Mouse (Mus musculus): ENCODE results near the gene Mcrip2.

Gene Mcrip2

DNA sequence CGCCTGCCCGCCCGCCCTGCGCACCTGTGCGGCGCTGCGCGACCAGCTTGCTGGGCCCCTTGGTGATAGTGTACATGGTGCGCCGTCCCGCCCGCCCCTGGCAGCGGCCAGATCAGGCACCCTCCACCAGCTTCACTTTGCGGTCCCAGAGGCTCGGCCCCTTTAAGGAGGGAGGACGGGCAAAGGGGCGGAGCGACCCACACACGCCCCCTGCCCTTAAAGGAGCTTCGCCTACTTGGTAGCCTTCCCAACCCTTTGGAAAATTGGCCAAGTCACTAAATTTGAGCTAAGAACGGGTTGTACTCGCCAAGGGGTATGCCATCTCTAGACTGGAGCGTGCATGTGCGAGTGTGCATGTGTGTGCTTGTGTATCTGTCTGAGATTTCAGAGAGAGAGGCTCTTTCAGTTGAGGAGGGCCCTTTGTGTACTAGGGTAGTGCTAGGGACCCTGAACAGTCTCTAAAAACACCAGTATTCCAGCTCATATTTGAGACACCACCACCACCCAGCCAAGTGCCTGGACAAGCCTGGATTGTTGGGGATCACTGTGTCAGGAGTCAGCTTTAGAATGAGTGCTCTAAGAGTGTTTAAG lies at the start of gene Mcrip2:
Mcrip2 (minus strand) TSS at position 164 of the 591 bp plus-strand sequence.
- DNase-seq (ENCODE audit: low spot score), result peak; percentile 85

DNA sequence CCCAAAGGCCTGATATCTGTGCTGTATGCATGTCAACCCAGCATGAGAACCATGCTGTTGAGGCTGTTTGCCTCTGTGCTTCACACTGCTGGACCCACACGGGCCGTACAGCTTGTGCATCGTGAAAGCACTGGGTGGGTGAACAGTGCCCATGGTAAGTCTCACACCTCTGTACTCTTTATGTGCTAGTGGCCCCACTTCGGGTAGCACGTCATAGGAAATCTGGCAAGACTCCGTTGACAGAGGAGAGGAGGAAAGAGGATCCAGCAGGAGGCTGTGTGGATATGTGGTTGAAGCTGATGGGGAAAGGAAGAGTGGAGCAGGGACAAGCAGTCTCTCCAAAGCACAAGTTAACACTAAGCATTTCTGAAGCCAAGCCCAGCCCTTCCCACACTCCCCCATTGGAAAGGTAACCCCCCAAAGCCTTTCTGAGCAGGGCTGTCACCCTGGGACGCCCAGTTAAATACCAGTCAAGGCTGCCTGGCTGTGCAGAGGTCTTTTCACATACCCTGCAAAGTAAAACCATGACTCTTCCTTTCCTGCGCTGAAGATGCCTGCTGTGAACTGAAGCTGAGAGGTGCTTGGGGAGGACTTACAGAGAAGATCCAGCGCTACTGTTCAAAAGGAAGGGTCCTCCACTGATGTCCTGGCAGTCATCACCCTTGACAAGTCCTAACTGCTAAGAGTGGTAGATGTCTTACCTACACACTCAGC lies 49.6 kb upstream of the Mcrip2 start:
- DNase-seq (ENCODE audit: low spot score), result no peak

DNA sequence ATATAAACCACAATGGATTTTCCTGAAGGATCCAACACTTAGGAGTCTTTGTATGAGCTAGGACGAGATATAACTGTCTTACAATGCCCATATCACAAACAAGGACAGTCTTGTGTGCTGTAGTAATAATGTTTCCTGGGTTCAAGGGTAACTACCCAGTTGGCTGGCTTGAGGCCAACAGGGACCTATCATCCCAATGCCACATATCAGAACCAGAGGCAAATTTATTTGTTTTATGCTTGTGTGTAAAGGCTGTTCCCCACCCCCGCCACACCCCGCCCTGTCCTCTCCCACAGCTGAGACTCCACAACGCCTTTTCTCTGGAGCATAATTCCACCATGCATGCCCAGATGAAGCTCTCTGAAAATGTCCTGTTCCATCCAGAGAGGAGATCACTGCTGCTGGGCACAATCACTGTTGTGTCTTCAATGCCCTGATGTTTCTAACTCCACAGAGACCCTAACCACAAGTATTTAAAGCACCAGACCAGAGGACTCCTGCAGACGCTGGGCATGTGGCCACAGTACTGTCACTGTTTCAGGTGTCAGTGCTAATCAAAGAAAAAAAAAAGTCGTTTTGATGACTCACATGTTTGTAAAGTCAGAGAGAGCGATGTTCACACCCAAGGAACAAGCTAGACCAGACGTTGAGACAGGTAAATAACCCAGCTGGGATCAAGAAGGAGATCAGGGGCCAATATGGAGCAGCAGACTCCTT lies 48.5 kb upstream of the Mcrip2 start:
- DNase-seq (ENCODE audit: low spot score), result no peak

GRCm38 (mm10) chr17:25914295-25914694 lies 45.7 kb upstream of the Mcrip2 start:
- no peak for DNase-seq (ENCODE audit: low spot score)

GRCm38 (mm10) chr17:25913877-25914275 lies 45.3 kb upstream of the Mcrip2 start:
- DNase-seq (ENCODE audit: low spot score), result no peak

- DNase-seq (ENCODE audit: low spot score), result peak; percentile 12
These were observed 44.8 kb upstream of the Mcrip2 start for GRCm38 (mm10) chr17:25913186-25913876.

DNA sequence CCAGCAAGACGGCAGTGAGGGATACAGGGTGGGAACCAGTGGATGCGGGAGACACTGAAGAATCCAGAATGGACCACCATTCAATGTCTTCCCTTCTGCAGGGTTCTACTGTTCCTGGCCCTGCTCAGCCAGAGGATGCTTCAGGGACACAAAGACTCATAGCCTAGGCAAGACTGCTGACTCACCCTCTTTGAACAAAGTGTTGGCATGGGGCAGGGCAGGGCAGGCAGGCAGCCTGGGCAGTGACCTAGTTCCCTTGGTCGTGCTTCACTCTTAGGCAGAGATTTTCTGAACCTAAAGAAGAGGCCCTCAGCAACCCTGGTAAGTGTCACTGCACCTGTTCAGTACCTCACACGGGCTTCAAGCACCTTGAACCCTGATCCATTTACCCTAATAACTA lies 43.3 kb upstream of the Mcrip2 start:
- no peak for DNase-seq (ENCODE audit: low spot score)

DNA sequence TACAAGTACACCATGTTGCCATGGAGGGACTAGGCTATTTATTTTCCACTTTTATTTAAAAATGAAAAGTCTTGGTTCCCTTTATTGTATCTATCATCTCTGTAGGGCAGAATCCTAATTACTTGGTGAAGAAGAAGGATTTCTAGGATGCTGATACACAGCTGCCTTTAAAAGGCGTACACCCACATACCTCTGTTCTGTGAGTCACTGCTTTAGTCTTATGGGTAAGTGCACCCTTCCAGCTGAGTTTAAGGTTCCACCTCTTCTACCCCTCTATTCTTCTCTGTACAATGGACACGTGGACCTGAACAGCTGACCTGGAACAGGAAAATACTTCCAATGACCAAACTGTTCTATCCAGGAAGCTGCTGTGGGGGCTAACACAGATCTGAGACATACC lies 39.1 kb upstream of the Mcrip2 start:
- no peak for DNase-seq (ENCODE audit: low spot score)

DNA sequence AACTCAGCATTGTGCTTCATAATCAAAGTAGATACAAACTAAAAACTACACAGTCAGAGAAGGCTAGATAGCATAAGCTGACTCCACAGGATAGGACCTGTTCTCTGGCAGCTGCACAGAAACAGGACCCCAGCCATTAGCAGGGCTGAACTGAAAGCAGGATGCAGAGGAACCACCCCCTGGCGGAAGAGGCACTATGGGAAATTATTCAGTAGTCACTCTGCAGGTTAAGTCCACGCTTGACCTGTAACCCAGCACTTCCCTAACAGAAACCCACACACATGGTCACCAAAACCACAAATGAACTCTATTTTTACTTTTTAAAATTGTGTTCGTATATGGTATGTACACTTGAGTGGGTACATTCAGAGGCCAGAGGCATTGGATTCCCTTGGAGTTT lies 34.5 kb upstream of the Mcrip2 start:
- no peak for DNase-seq (ENCODE audit: low spot score)

- no peak for DNase-seq (ENCODE audit: low spot score)
These were observed 31.6 kb upstream of the Mcrip2 start for GRCm38 (mm10) chr17:25900193-25900592.

GRCm38 (mm10) chr17:25895891-25896290 lies 27.3 kb upstream of the Mcrip2 start:
- no peak for DNase-seq (ENCODE audit: low spot score)

DNA sequence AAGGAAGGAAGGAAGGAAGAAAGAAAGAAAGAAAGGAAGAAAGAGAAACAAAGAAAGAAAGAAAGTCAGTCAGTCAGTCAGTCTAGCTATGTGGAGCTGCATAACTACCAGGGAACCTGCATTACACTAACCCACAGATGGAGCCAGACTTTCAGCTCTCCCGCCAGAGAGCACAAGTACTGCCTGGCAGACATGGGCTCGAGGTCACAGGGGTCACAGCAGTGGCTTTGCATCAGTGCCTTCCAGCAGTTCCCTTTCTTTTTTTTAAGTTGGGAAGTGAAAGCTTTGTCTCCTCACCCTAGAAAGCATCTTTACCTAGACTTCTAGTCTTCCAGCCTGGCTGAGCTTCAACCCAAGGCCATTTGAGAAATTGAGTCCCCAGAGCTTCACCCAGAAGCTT lies 26.9 kb upstream of the Mcrip2 start:
- DNase-seq (ENCODE audit: low spot score), result no peak

DNA sequence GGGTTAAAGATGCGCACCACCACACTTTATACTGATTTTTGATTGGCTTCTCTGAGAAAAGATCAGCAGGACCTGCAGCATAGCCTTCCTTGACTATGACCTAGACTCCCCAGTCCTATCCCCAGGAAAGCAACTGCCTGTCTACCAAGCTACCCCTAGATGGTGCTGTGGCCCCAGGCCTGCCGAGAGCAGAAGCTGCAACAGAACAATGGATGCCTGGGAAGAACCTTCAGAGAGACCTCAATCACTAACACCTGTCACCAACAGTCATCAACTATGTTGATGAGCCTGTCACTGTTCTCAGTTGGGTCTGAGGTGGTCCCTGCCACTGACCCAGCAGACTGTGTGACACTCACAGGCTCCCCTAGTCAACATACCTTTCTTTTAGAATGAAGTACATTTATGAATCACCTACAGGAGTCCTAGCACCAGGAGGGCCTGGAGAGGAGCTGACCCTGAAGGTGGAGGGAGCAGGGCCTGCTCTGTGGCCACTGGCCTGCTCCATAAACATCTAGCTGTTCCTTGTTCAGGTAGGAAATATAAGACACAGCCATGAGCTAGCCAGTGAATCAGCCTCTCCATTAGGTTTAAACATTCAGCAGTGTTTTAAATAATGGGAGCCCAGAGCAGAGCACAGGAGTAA lies 25.5 kb upstream of the Mcrip2 start:
- peak; percentile 66 for DNase-seq (ENCODE audit: low spot score)

DNA sequence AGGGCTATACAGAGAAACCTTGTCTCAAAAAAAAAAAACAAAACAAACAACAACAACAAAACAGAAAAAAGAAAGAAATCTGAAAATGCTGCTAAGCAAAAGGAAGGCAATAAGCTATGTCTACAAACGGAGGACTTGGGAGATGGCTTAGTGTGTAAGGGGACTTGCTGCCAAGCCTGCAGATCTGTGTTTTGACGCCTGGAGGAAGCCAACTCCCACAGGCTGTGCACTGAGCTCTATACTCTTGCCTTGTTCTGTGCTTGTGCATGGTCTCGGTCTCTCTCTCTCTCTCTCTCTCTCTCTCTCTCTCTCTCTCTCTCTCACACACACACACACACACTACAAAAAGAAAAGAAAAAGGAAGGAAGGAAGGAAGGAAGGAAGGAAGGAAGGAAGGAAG lies 20.3 kb upstream of the Mcrip2 start:
- no peak for DNase-seq (ENCODE audit: low spot score)

DNA sequence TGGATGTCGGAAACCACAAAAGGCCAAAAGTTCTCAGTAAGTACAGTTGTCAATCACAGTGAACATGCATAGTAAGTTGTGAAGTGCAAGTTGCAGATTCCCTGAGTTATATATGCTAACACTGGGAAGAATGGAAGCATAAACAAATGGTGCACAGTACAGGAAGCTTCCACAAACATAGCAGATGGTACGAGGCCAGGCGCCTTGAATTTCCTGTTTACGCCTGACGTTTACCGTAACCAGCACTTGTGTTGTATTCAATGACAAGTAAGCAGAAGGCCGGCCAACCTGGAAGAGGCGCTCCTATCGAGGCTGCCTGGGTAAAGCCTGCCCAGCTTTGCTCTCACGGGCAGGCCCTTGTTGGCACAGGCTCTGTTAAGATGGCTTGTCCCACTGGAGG lies 18.9 kb upstream of the Mcrip2 start:
- no peak for DNase-seq (ENCODE audit: low spot score)

DNA sequence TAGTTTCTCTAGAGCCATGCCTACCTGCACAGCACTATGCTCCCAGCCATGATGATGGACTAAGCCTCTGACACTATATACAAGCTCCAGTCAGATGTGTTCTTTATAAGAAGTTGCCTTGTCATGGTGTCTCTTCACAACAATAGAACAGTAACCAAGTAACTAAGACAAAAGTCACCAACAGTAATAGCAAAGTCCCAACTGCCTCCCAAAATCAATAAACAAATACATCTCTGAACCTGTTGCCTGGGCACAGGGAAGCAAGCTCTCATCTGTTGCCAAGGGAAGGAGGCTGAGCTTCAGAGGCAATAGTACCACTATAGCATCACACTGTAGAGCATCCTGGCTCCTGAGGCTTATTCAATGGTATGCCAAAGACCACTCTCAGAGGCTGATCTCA lies 18.2 kb upstream of the Mcrip2 start:
- DNase-seq (ENCODE audit: low spot score), result no peak

DNA sequence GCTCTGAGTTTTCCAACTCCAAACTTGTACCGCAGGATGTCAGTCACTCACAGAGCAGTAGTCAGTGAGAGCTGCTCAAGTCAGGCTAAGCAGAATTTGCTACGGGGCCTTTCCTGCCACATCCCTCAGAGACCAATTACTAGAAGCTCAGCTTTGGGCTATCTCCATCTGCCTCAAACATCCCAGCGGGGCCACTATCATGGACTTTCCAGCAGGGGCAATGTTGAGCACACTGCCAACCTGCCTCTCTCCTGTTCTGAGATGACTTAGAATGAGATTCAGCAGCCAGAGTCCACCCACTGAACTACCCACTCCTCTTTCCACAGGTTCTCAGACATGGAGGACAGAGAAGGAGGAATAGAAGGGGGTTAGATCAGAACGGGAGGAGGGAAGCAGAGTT lies 17.1 kb upstream of the Mcrip2 start:
- DNase-seq (ENCODE audit: low spot score), result no peak

GRCm38 (mm10) chr17:25883824-25884223 lies 15.3 kb upstream of the Mcrip2 start:
- DNase-seq (ENCODE audit: low spot score), result no peak

DNA sequence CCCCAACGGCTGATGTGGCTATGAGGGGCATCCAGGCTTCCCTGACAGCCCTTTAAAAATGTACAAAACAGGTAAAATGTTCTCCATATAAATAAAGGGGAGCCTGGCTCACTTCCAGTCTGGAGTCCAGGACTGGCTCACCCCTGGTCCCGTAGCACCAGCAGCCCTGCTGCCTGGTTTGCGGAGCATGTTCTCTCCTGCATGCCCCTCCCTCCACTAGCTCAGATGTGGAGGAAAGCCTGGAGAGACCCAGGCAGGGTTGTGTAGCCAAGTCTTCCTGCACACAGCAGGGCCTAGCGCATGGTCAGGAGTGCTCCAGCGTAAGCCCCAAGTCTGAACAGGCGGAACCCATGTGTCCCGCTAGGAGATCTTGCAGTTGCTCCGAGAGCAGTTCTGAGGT lies 14.7 kb upstream of the Mcrip2 start:
- DNase-seq (ENCODE audit: low spot score), result no peak

DNA sequence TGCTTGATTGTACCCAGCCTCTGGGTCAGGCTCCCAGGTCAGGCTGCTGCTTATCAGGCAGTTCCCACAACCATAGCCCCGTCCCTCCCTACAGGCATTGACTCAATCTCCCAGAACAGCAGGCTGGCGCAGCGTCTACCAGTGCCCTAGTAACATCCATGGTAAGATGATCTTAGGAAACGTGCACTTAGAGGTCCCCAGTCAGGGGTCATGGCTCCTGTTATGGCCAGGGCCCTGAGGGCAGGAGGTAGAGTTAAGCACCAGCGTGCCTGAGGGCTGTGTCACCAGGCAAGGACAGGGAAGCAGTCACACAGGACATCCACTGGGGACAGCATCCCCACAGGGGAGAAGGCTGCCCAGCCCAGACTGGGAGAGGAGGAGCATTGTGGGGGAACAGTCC lies 13.7 kb upstream of the Mcrip2 start:
- DNase-seq (ENCODE audit: low spot score), result no peak

- DNase-seq (ENCODE audit: low spot score), result peak; percentile 57
These were observed 13.1 kb upstream of the Mcrip2 start for GRCm38 (mm10) chr17:25881691-25882090.

GRCm38 (mm10) chr17:25880913-25881641 lies 12.5 kb upstream of the Mcrip2 start:
- DNase-seq (ENCODE audit: low spot score), result peak; percentile 81
